ENCODE assay signal across 9 mouse cellular contexts in genomic region chr2:167989310-167989709, GRCm38 (mm10). TPM values are rescaled to one million over a fixed set of nuclear protein-coding genes. Genes with fewer than 3 reads are reported as not detected.
DNase-seq lines count a peak whose midpoint lies in the region; ATAC-seq lines count a peak whose summit lies in the region.
"Had no signal": no experiment of that assay in that cellular context is flagged by ENCODE, and none has a peak within 500 bp of the region (broad histone marks: within the 10 kb centered on the region; RNA-seq: fewer than 3 reads in every experiment).

No protein-coding gene starts in this region.

- no peak overlapping the region for H3K9ac ChIP-seq in hindbrain, embryonic 16.5 days (ENCODE audit: low read depth, low read length)
- no peak overlapping the region for H3K9ac ChIP-seq in neural tube, embryonic 14.5 days (replicated peaks; ENCODE audit: low read depth, low read length)
- H3K9ac ChIP-seq: embryonic facial prominence, embryonic 12.5 days had no signal

- 49% methylated on average over 13 of the region's 14 CpGs for WGBS in hindbrain, embryonic 16.5 days
- 70% methylated on average over 12 of the region's 14 CpGs for whole genome bisulfite sequencing in neural tube, embryonic 14.5 days

- peaks cover 3% of the 10 kb centered on the region; the same call in 1 of the 2 replicates for H3K4me1 ChIP-seq in hindbrain, embryonic 16.5 days (ENCODE audit: control insufficient read depth, insufficient read depth, low read depth, low read length)
- no peaks in the 10 kb centered on the region for H3K4me1 ChIP-seq in neural tube, embryonic 14.5 days (ENCODE audit: control insufficient read depth, insufficient read depth, low read length)

- ATAC-seq in hindbrain, embryonic 16.5 days = peak; percentile 67; the same call in 1 of the 2 replicates
- ATAC-seq in neural tube, embryonic 14.5 days (ENCODE audit: low read depth) = peak; percentile 24; the same call in 1 of the 2 replicates

- H3K36me3 ChIP-seq in hindbrain, embryonic 16.5 days (ENCODE audit: control insufficient read depth, insufficient read depth, low read length) = no peaks in the 10 kb centered on the region
- no peaks in the 10 kb centered on the region for H3K36me3 ChIP-seq in neural tube, embryonic 14.5 days (ENCODE audit: control insufficient read depth, insufficient read depth, low read length)
- H3K36me3 ChIP-seq: embryonic facial prominence, embryonic 12.5 days had no signal

- no peaks in the 10 kb centered on the region; the same call in 1 of the 2 replicates for H3K27me3 ChIP-seq in hindbrain, embryonic 16.5 days (replicated peaks; ENCODE audit: control insufficient read depth, insufficient read depth, low read length)
- H3K27me3 ChIP-seq in neural tube, embryonic 14.5 days (ENCODE audit: control insufficient read depth, insufficient read depth, low read length) = no peaks in the 10 kb centered on the region
- H3K27me3 ChIP-seq: embryonic facial prominence, embryonic 12.5 days had no signal

- no peak overlapping the region for H3K4me2 ChIP-seq in hindbrain, embryonic 16.5 days (ENCODE audit: low read length)
- no peak overlapping the region for H3K4me2 ChIP-seq in neural tube, embryonic 14.5 days (ENCODE audit: low read depth, low read length)
- H3K4me2 ChIP-seq: embryonic facial prominence, embryonic 12.5 days had no signal

- no peak overlapping the region for H3K4me3 ChIP-seq in hindbrain, embryonic 16.5 days (ENCODE audit: low read length)
- H3K4me3 ChIP-seq in neural tube, embryonic 14.5 days (ENCODE audit: low read depth, low read length) = no peak overlapping the region
- H3K4me3 ChIP-seq: embryonic facial prominence, embryonic 12.5 days had no signal

- no peaks in the 10 kb centered on the region for H3K9me3 ChIP-seq in hindbrain, embryonic 16.5 days (ENCODE audit: control insufficient read depth, low read length)
- no peaks in the 10 kb centered on the region for H3K9me3 ChIP-seq in neural tube, embryonic 14.5 days (ENCODE audit: control insufficient read depth, low read length)
- H3K9me3 ChIP-seq: embryonic facial prominence, embryonic 12.5 days had no signal

- H3K27ac ChIP-seq in hindbrain, embryonic 16.5 days (ENCODE audit: low read depth, low read length) = no peak overlapping the region
- H3K27ac ChIP-seq in neural tube, embryonic 14.5 days (ENCODE audit: low read depth, low read length) = no peak overlapping the region
- H3K27ac ChIP-seq: embryonic facial prominence, embryonic 12.5 days had no signal

- intact Hi-C loops in left cerebral cortex, postnatal 14 days (cut with DNase I) = no loop called here

- peak; percentile 55 to 69 for DNase-seq in cerebellum, postnatal 14 days
- DNase-seq in cerebellum, adult 18-20 months = no peak
- peak; percentile 51 for DNase-seq in ovary, postnatal 14 days (ENCODE audit: low spot score)
- no peak for DNase-seq in ovary, postnatal 10 days (ENCODE audit: low spot score)
- no peak for DNase-seq in left cerebral cortex, postnatal 14 days (ENCODE audit: low spot score in 2 of 2)
- DNase-seq in layer of hippocampus, adult 9-10 months (ENCODE audit: low spot score) = no peak

RNA-seq across cellular contexts. Expression of gene Ripor3, which starts 21.1 kb away (rescaled TPM):
- polyA plus RNA-seq in hindbrain, embryonic 16.5 days (2015; fragmentation: Nextera tagmentation; extraction: Ambion mirVana) = 0.19 and 0.70 TPM in 2 replicates
- polyA plus RNA-seq in neural tube, embryonic 14.5 days (2014; fragmentation: Nextera tagmentation; extraction: Ambion mirVana) = 0.09 and 0.63 TPM in 2 replicates
- 1 to 10 TPM in 1 of 2 experiments, under 1 TPM in 1; 0.42 to 1.5 TPM for total RNA-seq in left cerebral cortex, postnatal 14 days (2021)

RNA-seq across cellular contexts. Expression of gene Ptpn1, which starts 57.5 kb away (rescaled TPM):
- 64.8 and 69.2 TPM in 2 replicates for polyA plus RNA-seq in hindbrain, embryonic 16.5 days (2015; fragmentation: Nextera tagmentation; extraction: Ambion mirVana)
- polyA plus RNA-seq in neural tube, embryonic 14.5 days (2014; fragmentation: Nextera tagmentation; extraction: Ambion mirVana) = 57.9 and 77.8 TPM in 2 replicates
- 10 to 100 TPM; 62.3 to 66.7 TPM for total RNA-seq in left cerebral cortex, postnatal 14 days (2021)

Comparison
In these comparisons a context has a peak if more than half of its experiments do, and no peak if none do; other contexts are left out.
1. DNase-seq: peak in cerebellum, postnatal 14 days (2 of 2) and ovary, postnatal 14 days (single experiment); none in cerebellum, adult 18-20 months (0 of 2), ovary, postnatal 10 days (single experiment), left cerebral cortex, postnatal 14 days (0 of 2) and layer of hippocampus, adult 9-10 months (single experiment).